Mouse (Mus musculus) midbrain, embryonic 10.5 days (tissue): ENCODE data around the gene Gabrg3. TPM values are rescaled to one million over a fixed set of nuclear protein-coding genes. Genes with fewer than 3 reads are reported as not detected.
A peak's percentile ranks its signal among the peaks of the same experiment; 100 is the strongest.

Source experiments
- DNase-seq: peaks from one replicate; pipeline ENCODE4 v3.0.0-alpha.2; 2017; ENCODE audit warnings: low spot score
- H3K27ac ChIP-seq: fragments of 300-500 bp; sonication (generic); replicated peaks from 2 replicates; pipeline ENCODE4 v1.5.1; 2016; ENCODE audit warnings: mild to moderate bottlenecking
- H3K27me3 ChIP-seq: fragments of 300-500 bp; sonication (generic); 2 replicates; pipeline ENCODE4 v1.6.1; 2016; ENCODE audit warnings: low read depth, mild to moderate bottlenecking; ENCODE audit not compliant: poor library complexity, severe bottlenecking
- H3K36me3 ChIP-seq: fragments of 300-500 bp; sonication (generic); 2 replicates; pipeline ENCODE4 v1.6.1; 2016; ENCODE audit warnings: mild to moderate bottlenecking, moderate library complexity
- H3K4me1 ChIP-seq: fragments of 300-500 bp; sonication (generic); 2 replicates; pipeline ENCODE4 v1.6.1; 2016
- H3K4me3 ChIP-seq: fragments of 300-500 bp; sonication (generic); 2 replicates; pipeline ENCODE4 v1.5.1; 2016; ENCODE audit warnings: mild to moderate bottlenecking, moderate library complexity
- H3K9me3 ChIP-seq: fragments of 300-500 bp; sonication (generic); replicated peaks from 2 replicates; pipeline ENCODE4 v1.6.1; 2016; ENCODE audit warnings: mild to moderate bottlenecking
- WGBS: fragments of 180-500 bp; shearing (Covaris S2); methylation state at CpG from one replicate; pipeline ENCODE4 v1.1.7; 2016; 5-methylcytosine and 5-hydroxymethylcytosine counted together
- polyA plus RNA-seq: library from polyadenylated mRNA; unstranded; fragments of >200 nt; fragmentation: Nextera tagmentation; extraction: Ambion mirVana; gene quantifications from 2 replicates; pipeline ENCODE4 v1.2.1, GENCODE M21; 2016

The Gabrg3 gene
- 0.12 and 0.14 TPM in 2 replicates for polyA plus RNA-seq

DNA sequence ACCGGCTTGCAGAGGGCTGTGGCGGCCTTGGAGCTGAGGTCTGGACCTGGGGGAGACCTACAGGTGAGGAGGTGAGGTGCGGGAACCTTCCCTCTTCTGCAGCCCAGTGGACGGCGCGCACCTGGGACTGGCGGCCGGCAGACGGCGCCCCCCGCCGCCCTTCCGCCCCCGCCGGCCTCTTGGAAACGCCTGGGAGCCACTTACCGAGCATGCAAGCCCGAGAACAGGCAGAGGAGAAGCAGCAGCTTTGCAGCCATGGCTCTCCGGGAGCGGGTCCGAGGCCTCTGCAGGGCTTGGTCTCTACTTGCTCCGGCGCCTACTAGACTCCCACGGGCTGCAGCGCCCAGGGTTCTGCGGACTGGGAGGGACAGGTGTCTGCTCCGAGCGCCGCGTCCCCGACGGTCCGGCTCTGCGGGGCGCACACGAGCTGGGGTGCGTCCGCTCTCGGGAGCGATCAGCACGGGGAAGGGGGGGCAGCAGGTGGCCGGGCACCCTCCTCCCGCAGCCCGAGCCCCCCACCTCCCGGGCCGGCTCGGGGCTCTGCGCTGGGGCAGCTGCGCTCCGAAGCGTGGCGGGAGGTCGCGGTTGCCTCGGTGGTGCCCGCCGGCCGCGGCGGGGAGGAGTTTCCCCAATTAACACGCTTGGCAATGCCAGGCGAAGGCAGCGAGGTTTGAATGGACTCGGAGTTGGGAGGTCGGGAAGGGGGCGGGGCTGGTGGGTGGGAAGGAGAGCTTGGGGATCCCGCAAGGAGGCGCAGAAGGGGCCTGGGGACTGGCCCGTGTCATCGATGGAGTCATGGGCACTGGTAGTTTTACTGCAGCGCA lies at the start of gene Gabrg3:
TSS of gene Gabrg3 (minus strand) at position 672 of the 824 bp plus-strand sequence.
- under 1% methylated on average over 71 of the region's 71 CpGs for WGBS
- Histone ChIP-seq H3K9me3 (no peaks in the 10 kb centered on the region), H3K4me1 (peaks cover 15% of the 10 kb centered on the region), H3K36me3 (no peaks in the 10 kb centered on the region), H3K27me3 (peaks cover 40% of the 10 kb centered on the region), H3K4me3 (peak within 1 kb of the TSS; percentile 76), H3K27ac (peak within 1 kb of the TSS; percentile 75)
- peak; percentile 46 for DNase-seq

- H3K9me3 ChIP-seq = no peaks in the 10 kb centered on the region
Measured at GRCm38 (mm10) chr7:57422675-57423074, 35.7 kb upstream of the Gabrg3 start.

DNA sequence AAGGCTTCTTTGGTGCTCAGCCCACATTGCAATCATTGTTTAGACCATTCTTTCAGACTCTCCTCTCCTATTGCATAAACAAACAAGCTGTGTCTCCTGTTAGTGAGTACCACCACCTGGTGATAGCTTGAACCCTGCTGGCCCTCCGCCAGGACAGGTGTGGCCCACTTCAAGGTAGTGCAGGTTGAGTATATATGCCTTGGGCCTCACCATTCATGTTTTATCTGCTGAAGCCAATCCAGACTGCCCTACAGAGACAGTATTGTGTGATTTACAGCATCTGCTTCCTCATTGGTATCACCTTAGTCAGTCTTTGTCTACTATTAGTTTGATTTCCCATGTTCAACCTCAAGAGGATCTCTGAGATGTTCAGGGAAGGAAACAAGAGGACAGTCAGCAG lies 34.1 kb upstream of the Gabrg3 start:
- 88% methylated on average over 1 of the region's 1 CpGs for WGBS
- H3K4me3 ChIP-seq = no peak overlapping the region
- no peaks in the 10 kb centered on the region for H3K27me3 ChIP-seq
- H3K4me1 ChIP-seq = no peaks in the 10 kb centered on the region
- no peaks in the 10 kb centered on the region for H3K9me3 ChIP-seq
- no peak for DNase-seq
- no peak overlapping the region for H3K27ac ChIP-seq
- H3K36me3 ChIP-seq = no peaks in the 10 kb centered on the region

More at GRCm38 (mm10) chr7:57422675-57423074, 35.7 kb upstream of the Gabrg3 start:
- no peak for DNase-seq
- Histone ChIP-seq H3K36me3 (no peaks in the 10 kb centered on the region), H3K4me1 (no peaks in the 10 kb centered on the region), H3K4me3 (no peak overlapping the region), H3K27me3 (no peaks in the 10 kb centered on the region), H3K27ac (no peak overlapping the region)
- 80% methylated on average over 1 of the region's 1 CpGs for WGBS

DNA sequence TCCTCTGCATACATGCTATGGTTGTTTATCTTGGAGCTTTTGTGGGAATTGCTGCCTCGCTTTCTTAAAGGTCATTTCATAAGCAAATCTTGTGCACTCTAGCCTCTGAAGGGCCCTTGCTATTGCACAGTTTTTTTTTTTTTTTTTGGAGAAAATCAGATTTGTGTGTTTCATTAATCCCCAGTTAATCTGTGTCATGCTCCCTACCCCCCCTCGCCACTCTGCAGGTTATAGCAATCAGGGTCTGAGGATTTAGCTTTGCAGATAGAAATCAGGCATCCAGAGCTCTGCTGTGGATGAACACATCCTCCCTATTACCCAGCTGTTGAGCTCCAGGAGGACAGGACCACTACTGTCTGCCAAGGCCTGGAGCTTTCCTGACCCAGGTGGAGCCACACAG lies 32.4 kb upstream of the Gabrg3 start, which contains the start of gene Gabrb3:
TSS of gene Gabrb3 (plus strand) at position 301 of the 400 bp plus-strand sequence.
- Histone ChIP-seq H3K27me3 (no peaks in the 10 kb centered on the region), H3K4me1 (no peaks in the 10 kb centered on the region), H3K27ac (no peak within 1 kb of the TSS), H3K9me3 (no peaks in the 10 kb centered on the region), H3K4me3 (no peak within 1 kb of the TSS), H3K36me3 (no peaks in the 10 kb centered on the region)
- WGBS = 80% methylated on average over 2 of the region's 2 CpGs
- DNase-seq = no peak

DNA sequence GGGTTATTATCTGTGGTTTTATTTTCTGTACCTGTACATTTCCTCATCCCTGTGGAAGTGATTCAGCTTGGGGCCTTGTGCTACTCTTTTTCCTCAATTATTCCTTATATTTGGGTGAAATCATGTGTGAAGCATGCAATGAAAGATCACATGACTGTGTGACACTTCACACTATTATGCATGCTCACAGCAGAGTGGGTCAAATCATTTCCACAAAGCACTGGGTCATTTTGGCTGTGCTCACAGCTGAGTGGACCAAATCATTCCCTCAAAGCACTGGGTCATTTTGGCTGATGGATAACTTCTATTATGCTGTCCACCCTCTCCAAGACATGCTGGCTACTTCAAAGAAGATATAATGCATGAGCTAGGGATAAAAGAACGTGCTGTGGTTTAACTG lies 25.9 kb upstream of the Gabrg3 start:
- Histone ChIP-seq H3K36me3 (no peaks in the 10 kb centered on the region), H3K27me3 (no peaks in the 10 kb centered on the region), H3K27ac (no peak overlapping the region), H3K9me3 (no peaks in the 10 kb centered on the region), H3K4me3 (no peak overlapping the region), H3K4me1 (no peaks in the 10 kb centered on the region)
- DNase-seq = no peak
- 56% methylated on average over 1 of the region's 1 CpGs for WGBS

DNA sequence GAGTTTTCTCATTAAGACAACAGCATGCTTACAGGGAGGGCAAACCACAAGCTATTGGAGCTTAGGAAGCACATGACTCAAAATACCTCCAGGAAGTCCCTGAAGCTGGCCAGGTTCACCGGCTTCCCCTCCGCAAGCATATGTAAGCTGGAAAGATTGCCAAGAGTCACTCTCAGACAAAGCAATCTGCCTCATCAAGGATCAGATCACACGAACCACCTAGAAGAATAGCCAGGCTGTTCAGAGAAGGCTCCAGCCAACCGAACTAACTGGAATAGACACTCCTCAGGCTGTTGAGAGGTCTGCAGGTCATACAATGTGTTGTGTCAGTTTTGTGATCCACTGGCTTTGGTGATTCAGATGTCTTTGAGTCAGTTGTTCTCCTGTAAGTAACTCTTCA lies 24.2 kb upstream of the Gabrg3 start:
- Histone ChIP-seq H3K27ac (no peak overlapping the region), H3K4me3 (no peak overlapping the region), H3K27me3 (no peaks in the 10 kb centered on the region), H3K36me3 (no peaks in the 10 kb centered on the region), H3K4me1 (no peaks in the 10 kb centered on the region), H3K9me3 (no peaks in the 10 kb centered on the region)
- 89% methylated on average over 4 of the region's 4 CpGs for WGBS
- no peak for DNase-seq

DNA sequence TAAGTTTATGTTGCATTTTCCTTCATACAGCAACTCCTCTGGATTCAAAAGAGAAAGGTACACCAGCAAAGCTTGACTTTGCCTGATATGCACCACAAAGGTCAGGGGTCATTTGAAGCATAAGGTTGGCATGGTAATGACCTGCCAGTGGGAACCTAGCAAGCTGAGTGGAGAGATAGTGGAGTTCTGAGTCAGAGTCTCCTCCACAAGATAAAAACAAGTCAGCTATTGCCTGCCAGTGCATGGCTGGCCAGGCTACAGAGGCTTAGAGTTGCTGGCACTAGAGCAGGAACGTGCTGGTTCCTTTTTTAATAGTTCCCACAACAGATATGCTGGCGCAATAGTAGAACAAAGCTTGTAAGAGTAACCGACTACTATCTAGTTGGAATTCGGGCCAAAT lies 6.6 kb upstream of the Gabrg3 start:
- DNase-seq = no peak
- Histone ChIP-seq H3K36me3 (no peaks in the 10 kb centered on the region), H3K4me1 (peaks cover 4% of the 10 kb centered on the region; the same call in 1 of the 2 replicates), H3K4me3 (no peak overlapping the region), H3K27ac (no peak overlapping the region), H3K27me3 (peaks cover under 1% of the 10 kb centered on the region; the same call in 1 of the 2 replicates), H3K9me3 (no peaks in the 10 kb centered on the region)
- WGBS = 94% methylated on average over 4 of the region's 4 CpGs

DNA sequence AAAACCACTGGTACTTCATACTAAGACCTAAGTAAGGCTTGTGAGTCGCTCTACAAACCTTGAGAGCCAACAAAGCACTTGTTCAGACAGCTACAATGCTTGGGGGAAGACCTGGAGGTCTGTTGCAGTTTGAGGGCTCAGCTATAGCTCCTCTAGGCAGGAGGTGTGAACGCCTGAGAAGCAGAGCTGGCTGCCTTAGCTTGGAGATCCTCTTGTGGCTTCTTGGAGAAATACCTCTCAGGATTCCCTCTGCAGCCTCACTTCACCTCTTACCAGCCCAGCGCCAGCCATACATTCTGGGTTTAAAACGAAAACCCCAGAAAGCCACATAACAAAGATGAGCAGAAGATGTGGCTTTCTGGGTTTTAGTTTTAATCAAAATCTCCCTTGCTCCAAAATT lies 3.1 kb upstream of the Gabrg3 start:
- peaks cover 36% of the 10 kb centered on the region for H3K27me3 ChIP-seq
- WGBS = 57% methylated on average over 4 of the region's 4 CpGs

GRCm38 (mm10) chr7:57387341-57387654 lies 310 bp upstream of the Gabrg3 start:
- peaks cover 15% of the 10 kb centered on the region for H3K4me1 ChIP-seq
- no peak for DNase-seq
- H3K27ac ChIP-seq = no peak overlapping the region; the same call in 1 of the 2 replicates
- peak overlapping the region; percentile 76 for H3K4me3 ChIP-seq
- H3K27me3 ChIP-seq = peaks cover 40% of the 10 kb centered on the region
- no peaks in the 10 kb centered on the region for H3K36me3 ChIP-seq
- WGBS = 25% methylated on average over 6 of the region's 6 CpGs
- H3K9me3 ChIP-seq = no peaks in the 10 kb centered on the region

More for the DNA sequence above, 3.1 kb upstream of the Gabrg3 start:
- no peaks in the 10 kb centered on the region for H3K9me3 ChIP-seq
- H3K36me3 ChIP-seq = no peaks in the 10 kb centered on the region
- H3K27ac ChIP-seq = no peak overlapping the region
- no peak overlapping the region for H3K4me3 ChIP-seq
- peaks cover 15% of the 10 kb centered on the region for H3K4me1 ChIP-seq
- no peak for DNase-seq

DNA sequence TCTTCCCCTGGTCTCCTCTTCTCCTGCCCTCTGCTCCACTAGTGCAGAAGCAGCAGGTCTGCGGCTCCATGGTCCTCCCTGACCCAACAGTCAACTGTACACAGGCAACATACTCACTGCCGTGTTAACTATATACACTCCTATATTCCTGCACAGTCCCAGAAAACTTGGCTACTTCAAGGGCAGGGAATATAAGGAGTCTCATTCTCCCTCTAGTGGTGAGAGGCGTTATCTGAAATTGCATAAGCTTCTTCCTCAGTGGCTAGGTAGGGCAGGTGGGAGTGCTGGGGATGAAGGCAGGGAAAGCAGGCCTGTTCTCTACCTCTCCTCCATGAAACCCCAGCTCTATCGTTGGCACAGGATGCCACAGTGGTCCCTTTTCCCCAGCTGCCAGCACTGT lies 2.9 kb downstream of the Gabrg3 start:
- 50% methylated on average over 4 of the region's 4 CpGs for WGBS
- no peaks in the 10 kb centered on the region for H3K36me3 ChIP-seq
- no peaks in the 10 kb centered on the region for H3K9me3 ChIP-seq
- peaks cover 40% of the 10 kb centered on the region for H3K27me3 ChIP-seq
- DNase-seq = no peak
- peaks cover 13% of the 10 kb centered on the region for H3K4me1 ChIP-seq
- no peak overlapping the region for H3K4me3 ChIP-seq
- H3K27ac ChIP-seq = no peak overlapping the region

- Histone ChIP-seq H3K4me1 (no peaks in the 10 kb centered on the region), H3K27ac (no peak overlapping the region), H3K36me3 (no peaks in the 10 kb centered on the region), H3K27me3 (no peaks in the 10 kb centered on the region), H3K9me3 (no peaks in the 10 kb centered on the region), H3K4me3 (no peak overlapping the region)
- DNase-seq = no peak
- 90% methylated on average over 5 of the region's 5 CpGs for WGBS
Measured at GRCm38 (mm10) chr7:57366013-57366390, 21.0 kb downstream of the Gabrg3 start.

DNA sequence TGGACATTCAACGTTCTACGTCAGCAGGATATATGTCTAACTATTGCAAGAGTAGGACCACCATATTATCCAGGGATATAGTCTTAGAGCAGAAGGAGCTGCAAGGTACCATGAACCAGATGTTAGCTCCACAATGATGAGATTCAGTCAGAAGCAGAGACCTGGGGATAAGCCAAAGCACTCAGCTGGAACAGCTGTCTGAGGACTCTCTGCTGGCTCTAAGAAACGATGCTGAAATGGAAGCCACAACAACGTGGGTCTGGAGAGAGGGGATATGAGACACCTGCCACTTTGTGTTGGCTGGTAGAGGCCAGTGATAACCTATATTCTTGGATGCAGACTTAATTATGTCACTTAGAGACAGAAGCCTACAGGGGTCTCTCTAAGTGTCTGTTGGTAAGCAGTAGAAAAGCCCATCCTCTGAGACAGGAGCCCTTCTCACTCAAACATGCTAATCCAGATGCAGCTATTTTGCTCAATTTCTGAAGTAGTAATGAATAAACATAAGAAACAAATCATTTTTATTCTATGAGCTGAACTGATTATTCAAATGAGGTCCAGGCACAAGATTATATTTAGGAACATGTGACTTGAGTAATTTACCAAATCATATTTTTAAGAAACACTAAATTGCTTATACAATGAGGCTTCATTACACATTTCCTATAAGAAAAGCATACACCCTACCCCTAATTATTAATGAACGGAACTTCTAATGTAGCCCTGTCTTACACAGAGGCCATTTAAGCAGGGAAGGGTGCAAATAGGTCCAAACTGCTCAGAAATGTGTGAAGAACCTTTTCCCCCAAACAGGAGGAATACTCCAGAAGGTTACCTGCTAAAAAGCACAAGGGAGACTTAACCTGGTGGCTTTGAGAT lies 21.6 kb downstream of the Gabrg3 start:
- Histone ChIP-seq H3K36me3 (no peaks in the 10 kb centered on the region), H3K9me3 (no peaks in the 10 kb centered on the region), H3K4me1 (no peaks in the 10 kb centered on the region), H3K27ac (no peak overlapping the region), H3K4me3 (no peak overlapping the region), H3K27me3 (no peaks in the 10 kb centered on the region)
- WGBS = 87% methylated on average over 5 of the region's 5 CpGs
- DNase-seq = no peak

GRCm38 (mm10) chr7:57363812-57364211 lies 23.2 kb downstream of the Gabrg3 start:
- H3K9me3 ChIP-seq = no peaks in the 10 kb centered on the region
- no peaks in the 10 kb centered on the region for H3K4me1 ChIP-seq
- no peak overlapping the region for H3K27ac ChIP-seq
- WGBS = 93% methylated on average over 6 of the region's 6 CpGs
- H3K27me3 ChIP-seq = no peaks in the 10 kb centered on the region
- DNase-seq = no peak
- no peak overlapping the region for H3K4me3 ChIP-seq
- H3K36me3 ChIP-seq = no peaks in the 10 kb centered on the region
